Mouse (Mus musculus): ENCODE data around the gene Cfap61.

The Cfap61 gene

GRCm38 (mm10) chr2:146172106-146172505, 237.5 kb downstream of the Cfap61 start:
- no peak for DNase-seq

GRCm38 (mm10) chr2:146174173-146174572, 239.6 kb downstream of the Cfap61 start:
- DNase-seq = no peak

- DNase-seq = no peak
Observed at GRCm38 (mm10) chr2:146178718-146179117, 244.1 kb downstream of the Cfap61 start.

GRCm38 (mm10) chr2:146183830-146184793, 249.5 kb downstream of the Cfap61 start:
- DNase-seq = no peak

DNA sequence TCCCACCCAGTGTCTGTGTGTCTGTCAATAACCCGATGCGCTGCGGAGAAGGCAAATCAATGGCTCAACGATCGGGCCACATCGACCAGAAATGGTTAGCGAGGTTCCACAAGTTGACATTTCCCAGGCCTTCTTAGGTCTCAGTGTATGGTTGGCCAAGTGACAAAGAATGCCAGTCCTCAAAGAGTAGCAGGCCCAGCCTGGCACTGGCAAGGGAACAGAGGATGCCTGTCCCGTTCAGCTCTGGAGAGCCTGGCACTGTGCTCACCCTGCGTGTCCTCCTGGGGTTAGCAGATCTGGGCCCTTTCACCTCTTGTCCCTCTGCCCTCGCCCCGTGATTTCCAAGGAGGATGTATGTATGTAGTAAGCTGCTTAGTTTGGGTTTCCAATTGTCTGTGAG, 261.5 kb downstream of the Cfap61 start:
- no peak for DNase-seq

DNA sequence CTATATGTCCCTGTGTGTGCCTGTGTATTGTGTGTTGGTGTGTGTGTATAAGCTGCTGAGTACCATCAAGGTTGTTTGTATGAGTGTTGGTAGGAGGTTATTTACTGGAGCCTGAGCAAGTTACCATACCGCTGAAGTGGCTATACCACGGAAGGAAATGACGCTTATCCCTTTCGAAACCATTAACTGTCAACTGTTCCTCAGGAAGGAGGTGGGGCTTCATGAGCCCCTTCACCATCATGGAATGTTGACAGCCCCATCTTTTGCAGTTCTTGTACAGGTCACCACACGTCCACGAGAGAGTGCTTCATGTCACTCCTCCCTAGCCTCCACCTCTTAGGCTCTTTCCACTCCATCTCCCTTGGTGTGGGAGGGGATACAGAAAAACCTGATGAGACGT, 263.4 kb downstream of the Cfap61 start:
- no peak for DNase-seq

DNA sequence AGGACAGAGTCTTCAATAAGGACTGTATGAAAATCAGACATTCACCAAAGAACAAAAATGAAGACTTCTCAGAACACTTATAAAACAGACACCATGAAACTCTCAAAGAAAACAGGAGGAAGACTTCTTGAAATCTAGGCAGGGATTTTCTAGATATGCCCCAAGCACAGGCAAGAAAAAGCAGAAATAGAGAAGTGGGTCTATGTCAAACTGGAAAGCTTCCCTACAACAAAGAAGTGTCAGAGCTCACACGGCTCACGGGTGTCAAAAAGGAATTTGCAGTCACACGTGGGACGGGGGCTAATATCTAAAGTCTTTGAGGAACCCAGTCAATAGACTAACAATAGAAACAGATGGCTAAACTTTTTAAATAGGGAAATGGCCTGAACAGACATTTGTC, 276.4 kb downstream of the Cfap61 start:
- no peak for DNase-seq

DNA sequence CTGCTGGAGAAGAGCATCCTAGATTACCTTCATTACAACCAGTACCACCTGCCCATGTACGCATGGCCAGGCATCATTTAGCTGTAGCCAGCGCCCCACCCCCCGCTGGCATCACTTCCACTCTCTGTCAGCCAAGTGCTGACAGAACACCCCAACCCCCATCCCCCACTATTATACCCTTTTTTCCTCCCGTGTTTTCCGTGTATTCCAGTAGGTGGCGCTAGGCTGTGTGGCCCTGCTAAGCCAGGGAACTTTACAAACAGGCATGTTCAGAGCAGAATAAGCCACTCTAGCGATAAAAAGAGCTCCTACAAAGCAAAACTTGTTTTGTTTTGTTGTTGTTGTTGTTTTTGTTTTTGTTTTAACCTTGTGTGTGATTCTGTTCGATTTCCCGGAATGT, 280.1 kb downstream of the Cfap61 start:
- DNase-seq = peak in 1 of 2 experiments; percentile 21

- DNase-seq = no peak
Observed at GRCm38 (mm10) chr2:146216111-146217064, 281.8 kb downstream of the Cfap61 start.

DNA sequence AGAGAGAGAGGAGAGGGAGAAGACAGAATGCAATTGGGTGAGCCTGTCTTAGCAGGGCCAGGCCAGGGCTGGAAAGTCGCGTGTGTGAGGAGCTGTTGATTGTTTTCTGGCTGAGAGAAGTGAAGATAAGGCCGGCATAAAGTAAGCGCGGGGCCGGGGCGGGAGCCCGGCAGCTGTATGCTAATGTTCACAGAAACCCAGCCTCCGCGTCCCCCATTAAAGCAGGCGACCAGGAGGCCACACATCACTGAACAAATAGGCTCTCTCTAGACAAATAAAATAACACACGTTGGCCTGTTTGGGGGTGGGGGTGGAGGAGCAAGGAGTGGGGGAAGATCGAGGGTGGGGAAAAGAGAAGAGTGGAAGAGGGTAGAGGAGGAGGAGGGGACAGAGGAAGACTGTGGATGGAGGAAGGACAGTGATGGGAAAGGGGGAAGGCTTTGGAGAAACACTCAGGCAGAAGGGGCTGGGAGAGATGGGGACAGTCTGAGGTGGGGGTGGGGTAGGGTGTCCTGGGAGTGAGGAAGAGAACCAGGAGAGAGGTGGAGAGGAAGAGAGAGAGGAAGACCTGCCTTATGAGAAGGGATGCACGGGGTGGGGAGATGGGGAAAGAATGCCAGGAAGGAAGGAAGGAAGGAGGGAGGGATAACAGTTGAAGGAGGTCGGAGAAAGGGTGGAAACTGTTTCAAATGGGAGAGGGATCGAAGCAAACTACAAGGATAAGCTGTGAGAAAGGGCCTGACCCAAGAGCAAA, 282.8 kb downstream of the Cfap61 start:
- DNase-seq = no peak

GRCm38 (mm10) chr2:146218161-146218691, 283.6 kb downstream of the Cfap61 start:
- DNase-seq = no peak

DNA sequence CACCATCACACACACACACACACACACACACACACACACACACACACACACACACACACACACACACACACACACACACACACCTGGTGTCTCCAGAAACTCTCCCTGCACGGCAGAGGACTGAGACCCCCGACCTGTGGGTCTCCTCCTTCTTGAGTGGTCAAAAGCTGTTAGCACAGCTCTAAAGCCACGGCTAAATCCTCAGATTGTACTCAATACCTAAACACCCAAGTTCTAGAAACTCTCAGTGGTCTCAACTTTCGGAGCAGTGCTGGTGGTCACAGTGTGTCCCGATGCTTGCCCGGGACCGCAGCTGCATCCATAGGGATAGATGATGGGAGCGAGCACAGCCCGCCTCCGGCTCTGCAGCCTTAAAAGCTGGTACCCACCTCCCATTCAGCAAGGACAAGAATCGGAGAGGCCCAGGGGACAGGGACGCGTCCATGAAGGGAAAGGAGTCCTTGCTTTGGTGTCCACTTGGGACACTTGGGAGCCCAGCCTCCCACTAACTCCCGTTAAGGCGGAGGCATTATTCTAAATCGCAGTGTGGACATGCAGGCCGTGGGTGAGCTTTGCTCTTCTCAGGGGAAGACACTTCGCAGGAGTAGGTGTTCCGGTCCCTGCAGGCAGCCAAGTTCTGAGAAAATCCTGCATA, 284.4 kb downstream of the Cfap61 start:
- no peak for DNase-seq

- DNase-seq = no peak
Observed at GRCm38 (mm10) chr2:146219791-146220190, 285.2 kb downstream of the Cfap61 start.

DNA sequence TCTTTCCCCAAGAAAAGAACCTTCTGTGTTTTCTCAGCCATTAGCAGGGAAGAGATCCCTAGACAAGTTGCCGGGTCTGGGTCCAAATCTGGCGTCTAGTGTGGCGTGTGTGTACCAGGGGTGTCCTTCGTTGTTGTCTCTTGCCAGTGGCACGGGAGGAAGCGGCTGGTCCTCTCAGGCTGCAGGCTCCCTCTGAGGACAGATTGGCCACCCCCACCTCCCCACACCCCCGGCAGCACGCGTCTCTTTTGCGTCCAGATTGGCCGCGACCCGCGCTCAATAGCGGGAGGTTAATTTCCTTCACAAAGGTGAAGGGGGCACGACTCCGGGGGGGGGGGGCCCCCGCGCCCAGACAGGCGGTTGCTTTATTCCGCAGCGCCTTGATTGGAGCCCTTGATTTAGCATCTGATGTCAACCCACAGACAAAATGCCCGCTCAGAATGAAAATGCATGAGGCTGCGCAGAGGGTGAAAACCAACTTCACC, 286.0 kb downstream of the Cfap61 start:
- DNase-seq = no peak

DNA sequence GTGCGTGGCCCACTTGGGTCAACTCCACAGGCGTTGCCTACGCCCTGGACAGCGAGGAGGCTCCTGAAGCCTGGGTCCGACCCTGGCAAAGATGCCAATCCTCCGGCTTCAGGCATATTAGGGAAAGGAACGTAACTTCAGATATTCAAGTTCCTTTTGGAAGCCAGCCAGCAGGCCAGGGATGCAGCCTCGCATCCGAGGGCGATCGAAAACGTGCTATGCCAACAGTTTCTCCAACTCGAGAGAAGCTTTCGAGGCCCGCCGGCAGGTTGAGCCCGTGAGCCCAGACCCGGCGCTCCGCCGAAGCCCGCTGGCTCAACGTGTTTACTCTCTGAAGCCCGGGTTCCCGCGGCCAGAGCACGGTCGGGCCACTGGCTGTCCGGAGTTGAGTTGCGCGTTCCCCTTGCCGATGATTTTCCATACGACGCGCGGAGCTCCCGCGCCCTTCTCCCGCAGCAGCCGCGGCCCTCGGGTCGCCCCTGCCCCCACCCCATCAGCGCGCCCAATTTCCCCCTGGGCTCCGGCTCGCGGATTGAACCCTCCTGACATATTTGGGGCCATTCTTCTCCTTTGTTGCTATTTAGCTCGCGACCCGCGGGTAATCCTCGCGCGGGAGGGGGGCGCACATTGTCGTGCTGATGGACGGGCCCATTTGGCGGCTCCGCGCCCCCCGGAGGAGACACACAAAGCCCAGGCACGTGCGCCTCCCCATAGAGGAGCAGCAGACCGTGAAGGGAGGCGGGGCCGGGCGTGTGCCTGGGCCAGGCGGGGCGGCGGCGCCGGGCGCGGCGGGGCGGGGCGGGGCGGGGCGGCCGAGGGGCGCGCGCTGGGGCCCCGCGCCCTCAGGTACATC, 286.7 kb downstream of the Cfap61 start, which contains the start of gene Insm1:
Insm1 (plus strand) TSS at position 846 of the 853 bp plus-strand sequence.
- peak in 1 of 2 experiments; percentile 14 for DNase-seq

- no peak for DNase-seq
Observed at GRCm38 (mm10) chr2:146221929-146222278, 287.3 kb downstream of the Cfap61 start.

GRCm38 (mm10) chr2:146222279-146223175, 287.9 kb downstream of the Cfap61 start:
- no peak for DNase-seq

GRCm38 (mm10) chr2:146223176-146223905, 288.8 kb downstream of the Cfap61 start:
- no peak for DNase-seq

DNA sequence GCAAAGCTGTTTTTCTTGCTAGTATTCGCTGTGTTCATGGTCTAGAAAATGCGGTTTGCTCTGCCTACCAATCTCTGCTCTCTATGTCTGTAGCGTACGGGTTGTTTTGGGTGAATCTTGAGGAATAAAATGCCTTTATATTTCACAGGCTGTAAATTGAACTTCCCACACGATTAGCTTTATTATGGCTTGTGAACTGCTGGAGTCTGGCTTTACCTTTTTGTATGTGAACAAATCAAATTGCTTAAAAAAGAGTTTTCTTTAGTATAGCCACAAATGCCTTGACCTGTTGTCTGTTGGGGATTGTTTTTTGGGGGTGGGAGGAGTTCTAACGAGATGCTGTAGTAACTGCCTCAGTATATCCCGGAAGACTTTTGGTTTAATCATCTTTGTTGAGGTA, 289.6 kb downstream of the Cfap61 start:
- DNase-seq = no peak

Data from lung, adult 18-20 months (tissue).